Mouse (Mus musculus) neural tube, embryonic 12.5 days (tissue): Measurements from ENCODE around the gene Arhgef19. TPM values are rescaled to one million over a fixed set of nuclear protein-coding genes. Genes with fewer than 3 reads are reported as not detected.

Source experiments
- polyA plus RNA-seq: library from polyadenylated mRNA; unstranded; fragments of >200 nt; fragmentation: Nextera tagmentation; extraction: Ambion mirVana; gene quantifications from 2 replicates; pipeline ENCODE4 v1.2.1, GENCODE M21; 2016

The Arhgef19 gene
- polyA plus RNA-seq, 1 experiment from 2014 or later: 3.1 TPM

Other genes starting within 250 kb of the Arhgef19 start
- gene Mfap2, start 229.1 kb upstream of the Arhgef19 start, polyA plus RNA-seq: 265 and 278 TPM in 2 replicates
- gene Crocc, start 178.9 kb upstream of the Arhgef19 start, polyA plus RNA-seq: 11.7 and 12.8 TPM in 2 replicates
- 55.0 and 61.2 TPM in 2 replicates for gene Necap2, start 161.1 kb upstream of the Arhgef19 start, polyA plus RNA-seq
- gene Spata21, start 151.2 kb upstream of the Arhgef19 start, polyA plus RNA-seq: 0.25 TPM in 1 of 2 replicates, not detected in the other
- 32.0 TPM in 2 replicates for gene Szrd1, start 99.7 kb upstream of the Arhgef19 start, polyA plus RNA-seq
- gene Fbxo42, start 91.6 kb upstream of the Arhgef19 start, polyA plus RNA-seq: 28.4 and 29.3 TPM in 2 replicates
- gene Rsg1, start 25.5 kb upstream of the Arhgef19 start, polyA plus RNA-seq: 5.5 TPM in 2 replicates
- 2.7 and 3.0 TPM in 2 replicates for gene Epha2, start 61.7 kb downstream of the Arhgef19 start, polyA plus RNA-seq
- gene Fam131c, start 128.7 kb downstream of the Arhgef19 start, polyA plus RNA-seq: 2.5 and 3.2 TPM in 2 replicates
- gene Clcnka, start 159.2 kb downstream of the Arhgef19 start, polyA plus RNA-seq: not detected in 2 replicates
- not detected in 2 replicates for gene Clcnkb, start 176.5 kb downstream of the Arhgef19 start, polyA plus RNA-seq
- 0.14 TPM in 1 of 2 replicates, not detected in the other for gene Hspb7, start 181.3 kb downstream of the Arhgef19 start, polyA plus RNA-seq
- gene Srarp, start 196.6 kb downstream of the Arhgef19 start, polyA plus RNA-seq: 0.38 TPM in 1 of 2 replicates, not detected in the other
- 51.6 and 55.7 TPM in 2 replicates for gene Zbtb17, start 205.2 kb downstream of the Arhgef19 start, polyA plus RNA-seq